In genomic region chr7:142198748-142199147, GRCm38 (mm10) we compare ENCODE assay signal across 29 mouse cellular contexts. TPM values are rescaled to one million over a fixed set of nuclear protein-coding genes. Genes with fewer than 3 reads are reported as not detected.
"Had no signal": no experiment of that assay in that cellular context is flagged by ENCODE, and none has a peak within 500 bp of the region (broad histone marks: within the 10 kb centered on the region; RNA-seq: fewer than 3 reads in every experiment).

No protein-coding gene starts in this region.

- H3K36me3 ChIP-seq: limb, embryonic 12.5 days; limb, embryonic 15.5 days; midbrain, embryonic 12.5 days; midbrain, embryonic 15.5 days; neural tube, embryonic 13.5 days; stomach, embryonic 15.5 days had no signal

- H3K4me3 ChIP-seq: left cerebral cortex, adult 2 months; limb, embryonic 12.5 days; limb, embryonic 15.5 days; midbrain, embryonic 12.5 days; midbrain, embryonic 15.5 days; neural tube, embryonic 13.5 days; stomach, embryonic 15.5 days had no signal

- H3K4me1 ChIP-seq: limb, embryonic 12.5 days; limb, embryonic 15.5 days; midbrain, embryonic 12.5 days; midbrain, embryonic 15.5 days; neural tube, embryonic 13.5 days; stomach, embryonic 15.5 days had no signal

- DNase-seq: kidney, adult 18-20 months; kidney, adult 9 months; kidney, postnatal 14 days; kidney, postnatal 4 days; layer of hippocampus, postnatal 36 days; liver, postnatal 0 days; lung, embryonic 14.5 days; spleen, adult 18-20 months; thymus, adult 18-20 months; thymus, postnatal 36 days had no signal

- H3K9me3 ChIP-seq: limb, embryonic 12.5 days; limb, embryonic 15.5 days; midbrain, embryonic 12.5 days; midbrain, embryonic 15.5 days; neural tube, embryonic 13.5 days; stomach, embryonic 15.5 days had no signal

- H3K27me3 ChIP-seq: limb, embryonic 15.5 days; midbrain, embryonic 12.5 days; midbrain, embryonic 15.5 days; neural tube, embryonic 13.5 days; stomach, embryonic 15.5 days had no signal

- H3K27ac ChIP-seq: left cerebral cortex, adult 2 months; limb, embryonic 12.5 days; limb, embryonic 15.5 days; liver, embryonic 14.5 days; macrophage; midbrain, embryonic 12.5 days; midbrain, embryonic 15.5 days; neural tube, embryonic 13.5 days; stomach, embryonic 15.5 days had no signal

- ATAC-seq: liver, postnatal 0 days; lung, postnatal 0 days; midbrain, embryonic 15.5 days had no signal

RNA-seq across cellular contexts. Expression of gene Krtap5-3, which starts 2.4 kb away (rescaled TPM):
- total RNA-seq: layer of hippocampus, adult 18-20 months; layer of hippocampus, postnatal 36 days; left cerebral cortex, adult 2 months; left cerebral cortex, postnatal 10 days; left cerebral cortex, postnatal 36 days; megakaryocyte, adult 5-6 weeks; neutrophil, adult 5-6 weeks had no signal
- polyA plus RNA-seq: kidney, embryonic 16.5 days; limb, embryonic 12.5 days; limb, embryonic 15.5 days; liver, embryonic 11.5 days; liver, embryonic 14.5 days; liver, postnatal 0 days; lung, embryonic 14.5 days; lung, postnatal 0 days; macrophage; midbrain, embryonic 12.5 days; midbrain, embryonic 15.5 days; neural tube, embryonic 13.5 days; stomach, embryonic 15.5 days; testis, adult 2 months; urinary bladder, adult 2 months had no signal

RNA-seq across cellular contexts. Expression of gene Gm10153, which starts 8.6 kb away (rescaled TPM):
- total RNA-seq: layer of hippocampus, adult 18-20 months; layer of hippocampus, postnatal 36 days; left cerebral cortex, adult 2 months; left cerebral cortex, postnatal 10 days; left cerebral cortex, postnatal 36 days; megakaryocyte, adult 5-6 weeks; neutrophil, adult 5-6 weeks had no signal
- polyA plus RNA-seq: kidney, embryonic 16.5 days; limb, embryonic 12.5 days; limb, embryonic 15.5 days; liver, embryonic 11.5 days; liver, embryonic 14.5 days; liver, postnatal 0 days; lung, embryonic 14.5 days; lung, postnatal 0 days; macrophage; midbrain, embryonic 12.5 days; midbrain, embryonic 15.5 days; neural tube, embryonic 13.5 days; stomach, embryonic 15.5 days; testis, adult 2 months; urinary bladder, adult 2 months had no signal

RNA-seq across cellular contexts. Expression of gene Gm7579, which starts 12.9 kb away (rescaled TPM):
- total RNA-seq: layer of hippocampus, adult 18-20 months; layer of hippocampus, postnatal 36 days; left cerebral cortex, adult 2 months; left cerebral cortex, postnatal 10 days; left cerebral cortex, postnatal 36 days; megakaryocyte, adult 5-6 weeks; neutrophil, adult 5-6 weeks had no signal
- polyA plus RNA-seq: kidney, embryonic 16.5 days; limb, embryonic 12.5 days; limb, embryonic 15.5 days; liver, embryonic 11.5 days; liver, embryonic 14.5 days; liver, postnatal 0 days; lung, embryonic 14.5 days; lung, postnatal 0 days; macrophage; midbrain, embryonic 12.5 days; midbrain, embryonic 15.5 days; neural tube, embryonic 13.5 days; stomach, embryonic 15.5 days; testis, adult 2 months; urinary bladder, adult 2 months had no signal

RNA-seq across cellular contexts. Expression of gene Krtap5-2, which starts 22.9 kb away (rescaled TPM):
- total RNA-seq: layer of hippocampus, adult 18-20 months; layer of hippocampus, postnatal 36 days; left cerebral cortex, adult 2 months; left cerebral cortex, postnatal 10 days; left cerebral cortex, postnatal 36 days; megakaryocyte, adult 5-6 weeks; neutrophil, adult 5-6 weeks had no signal
- polyA plus RNA-seq: kidney, embryonic 16.5 days; limb, embryonic 12.5 days; limb, embryonic 15.5 days; liver, embryonic 11.5 days; liver, embryonic 14.5 days; liver, postnatal 0 days; lung, embryonic 14.5 days; lung, postnatal 0 days; macrophage; midbrain, embryonic 12.5 days; midbrain, embryonic 15.5 days; neural tube, embryonic 13.5 days; stomach, embryonic 15.5 days; testis, adult 2 months; urinary bladder, adult 2 months had no signal

RNA-seq across cellular contexts. Expression of gene Krtap5-5, which starts 31.0 kb away (rescaled TPM):
- total RNA-seq: layer of hippocampus, adult 18-20 months; layer of hippocampus, postnatal 36 days; left cerebral cortex, adult 2 months; left cerebral cortex, postnatal 10 days; left cerebral cortex, postnatal 36 days; megakaryocyte, adult 5-6 weeks; neutrophil, adult 5-6 weeks had no signal
- polyA plus RNA-seq: kidney, embryonic 16.5 days; limb, embryonic 12.5 days; limb, embryonic 15.5 days; liver, embryonic 11.5 days; liver, embryonic 14.5 days; liver, postnatal 0 days; lung, embryonic 14.5 days; lung, postnatal 0 days; macrophage; midbrain, embryonic 12.5 days; midbrain, embryonic 15.5 days; neural tube, embryonic 13.5 days; stomach, embryonic 15.5 days; urinary bladder, adult 2 months had no signal
